12 mouse cellular contexts compared by ENCODE assay signal in genomic region chr8:111992703-111993039, GRCm38 (mm10). TPM values are rescaled to one million over a fixed set of nuclear protein-coding genes. Genes with fewer than 3 reads are reported as not detected.
DNase-seq lines count a peak whose midpoint lies in the region; ATAC-seq lines count a peak whose summit lies in the region.
"Had no signal": no experiment of that assay in that cellular context is flagged by ENCODE, and none has a peak within 500 bp of the region (broad histone marks: within the 10 kb centered on the region; RNA-seq: fewer than 3 reads in every experiment).

No protein-coding gene starts in this region.

- no peak overlapping the region for H3K9ac ChIP-seq in kidney, embryonic 15.5 days
- H3K9ac ChIP-seq in embryonic facial prominence, embryonic 14.5 days (ENCODE audit: low read depth, low read length), result no peak overlapping the region
- H3K9ac ChIP-seq in hindbrain, embryonic 15.5 days, result no peak overlapping the region
- no peak overlapping the region for H3K9ac ChIP-seq in midbrain, embryonic 15.5 days

- DNase-seq in kidney, adult 9 months, result no peak
- DNase-seq in embryonic facial prominence, embryonic 14.5 days (ENCODE audit: low spot score), result no peak
- DNase-seq in gastrocnemius, adult 18-20 months (ENCODE audit: low spot score), result no peak
- DNase-seq in cerebellum, adult 18-20 months, result no peak
- no peak for DNase-seq in kidney, postnatal 14 days

- H3K36me3 ChIP-seq in kidney, embryonic 15.5 days, result peaks cover 73% of the 10 kb centered on the region
- peaks cover 64% of the 10 kb centered on the region for H3K36me3 ChIP-seq in embryonic facial prominence, embryonic 14.5 days (ENCODE audit: control insufficient read depth, insufficient read depth, low read length)
- H3K36me3 ChIP-seq in hindbrain, embryonic 15.5 days, result peaks cover 48% of the 10 kb centered on the region
- peaks cover 29% of the 10 kb centered on the region for H3K36me3 ChIP-seq in midbrain, embryonic 15.5 days (replicated peaks)

- peak overlapping the region; percentile 78; the same call in 1 of the 2 replicates for H3K4me2 ChIP-seq in kidney, embryonic 15.5 days
- H3K4me2 ChIP-seq in embryonic facial prominence, embryonic 14.5 days (ENCODE audit: low read depth, low read length), result 0 out of 2 replicates have a peak overlapping the region, but pooled peaks have one; percentile 65
- H3K4me2 ChIP-seq in hindbrain, embryonic 15.5 days, result peak overlapping the region; percentile 85
- H3K4me2 ChIP-seq in midbrain, embryonic 15.5 days, result peak overlapping the region; percentile 76; the same call in 1 of the 2 replicates

- H3K27me3 ChIP-seq in kidney, embryonic 15.5 days, result no peaks in the 10 kb centered on the region
- no peaks in the 10 kb centered on the region for H3K27me3 ChIP-seq in embryonic facial prominence, embryonic 14.5 days (replicated peaks; ENCODE audit: control insufficient read depth, insufficient read depth, low read length)
- no peaks in the 10 kb centered on the region for H3K27me3 ChIP-seq in hindbrain, embryonic 15.5 days
- no peaks in the 10 kb centered on the region for H3K27me3 ChIP-seq in midbrain, embryonic 15.5 days (replicated peaks)

- no peaks in the 10 kb centered on the region for H3K9me3 ChIP-seq in kidney, embryonic 15.5 days (replicated peaks)
- H3K9me3 ChIP-seq in embryonic facial prominence, embryonic 14.5 days (ENCODE audit: control insufficient read depth, low read length), result no peaks in the 10 kb centered on the region
- H3K9me3 ChIP-seq in hindbrain, embryonic 15.5 days, result no peaks in the 10 kb centered on the region
- no peaks in the 10 kb centered on the region for H3K9me3 ChIP-seq in midbrain, embryonic 15.5 days

- WGBS in kidney, embryonic 15.5 days, result 75% methylated on average over 3 of the region's 3 CpGs
- 76% methylated on average over 3 of the region's 3 CpGs for WGBS in embryonic facial prominence, embryonic 14.5 days
- WGBS in hindbrain, embryonic 15.5 days, result 71% methylated on average over 3 of the region's 3 CpGs
- 77% methylated on average over 3 of the region's 3 CpGs for WGBS in midbrain, embryonic 15.5 days

- H3K4me1 ChIP-seq in kidney, embryonic 15.5 days, result peaks cover 7% of the 10 kb centered on the region
- H3K4me1 ChIP-seq in embryonic facial prominence, embryonic 14.5 days (ENCODE audit: control insufficient read depth, insufficient read depth, low read length), result no peaks in the 10 kb centered on the region
- peaks cover 8% of the 10 kb centered on the region for H3K4me1 ChIP-seq in hindbrain, embryonic 15.5 days (replicated peaks)
- peaks cover 8% of the 10 kb centered on the region for H3K4me1 ChIP-seq in midbrain, embryonic 15.5 days

- no peak overlapping the region for H3K27ac ChIP-seq in kidney, embryonic 15.5 days
- H3K27ac ChIP-seq in embryonic facial prominence, embryonic 14.5 days (replicated peaks; ENCODE audit: low read depth, low read length), result no peak overlapping the region
- no peak overlapping the region for H3K27ac ChIP-seq in hindbrain, embryonic 15.5 days (replicated peaks)
- no peak overlapping the region for H3K27ac ChIP-seq in midbrain, embryonic 15.5 days

- peak overlapping the region; percentile 85 for H3K4me3 ChIP-seq in kidney, embryonic 15.5 days (replicated peaks)
- H3K4me3 ChIP-seq in embryonic facial prominence, embryonic 14.5 days (ENCODE audit: low read depth, low read length), result no peak overlapping the region; the same call in 1 of the 2 replicates
- peak overlapping the region; percentile 89; the same call in 1 of the 2 replicates for H3K4me3 ChIP-seq in hindbrain, embryonic 15.5 days
- H3K4me3 ChIP-seq in midbrain, embryonic 15.5 days, result peak overlapping the region; percentile 89

- ATAC-seq in kidney, embryonic 15.5 days (replicated peaks; ENCODE audit: low FRiP score), result no peak
- ATAC-seq in embryonic facial prominence, embryonic 14.5 days (ENCODE audit: low read depth), result no peak
- no peak for ATAC-seq in hindbrain, embryonic 15.5 days (ENCODE audit: low FRiP score, low read depth)
- ATAC-seq in midbrain, embryonic 15.5 days (replicated peaks), result peak; percentile 11; the same call in 1 of the 2 replicates

RNA-seq across cellular contexts. Expression of gene Adat1, which starts 0.6 kb away (rescaled TPM):
- 11.2 and 12.1 TPM in 2 replicates for polyA plus RNA-seq in kidney, embryonic 15.5 days (2015; fragmentation: Nextera tagmentation; extraction: Ambion mirVana)
- 4.9 and 6.4 TPM in 2 replicates for polyA plus RNA-seq in embryonic facial prominence, embryonic 14.5 days (2014; fragmentation: Nextera tagmentation; extraction: Ambion mirVana)
- polyA plus RNA-seq in hindbrain, embryonic 15.5 days (2015; fragmentation: Nextera tagmentation; extraction: Ambion mirVana), result 7.8 and 8.0 TPM in 2 replicates
- 8.7 and 8.9 TPM in 2 replicates for polyA plus RNA-seq in midbrain, embryonic 15.5 days (2015; fragmentation: Nextera tagmentation; extraction: Ambion mirVana)
- total RNA-seq in gastrocnemius, adult 18-20 months (2021), result 1 to 10 TPM; 1.6 to 2.1 TPM

RNA-seq across cellular contexts. Expression of gene Kars, which starts 18.5 kb away (rescaled TPM):
- 209 and 219 TPM in 2 replicates for polyA plus RNA-seq in kidney, embryonic 15.5 days (2015; fragmentation: Nextera tagmentation; extraction: Ambion mirVana)
- 192 and 207 TPM in 2 replicates for polyA plus RNA-seq in embryonic facial prominence, embryonic 14.5 days (2014; fragmentation: Nextera tagmentation; extraction: Ambion mirVana)
- polyA plus RNA-seq in hindbrain, embryonic 15.5 days (2015; fragmentation: Nextera tagmentation; extraction: Ambion mirVana), result 158 and 168 TPM in 2 replicates
- 157 TPM in 2 replicates for polyA plus RNA-seq in midbrain, embryonic 15.5 days (2015; fragmentation: Nextera tagmentation; extraction: Ambion mirVana)
- 100 to 1,000 TPM; 135 TPM for total RNA-seq in gastrocnemius, adult 18-20 months (2021)

RNA-seq across cellular contexts. Expression of gene Terf2ip, which starts 18.5 kb away (rescaled TPM):
- 23.9 and 27.6 TPM in 2 replicates for polyA plus RNA-seq in kidney, embryonic 15.5 days (2015; fragmentation: Nextera tagmentation; extraction: Ambion mirVana)
- 16.4 TPM in 2 replicates for polyA plus RNA-seq in embryonic facial prominence, embryonic 14.5 days (2014; fragmentation: Nextera tagmentation; extraction: Ambion mirVana)
- polyA plus RNA-seq in hindbrain, embryonic 15.5 days (2015; fragmentation: Nextera tagmentation; extraction: Ambion mirVana), result 63.9 and 68.4 TPM in 2 replicates
- polyA plus RNA-seq in midbrain, embryonic 15.5 days (2015; fragmentation: Nextera tagmentation; extraction: Ambion mirVana), result 70.0 and 72.1 TPM in 2 replicates
- 10 to 100 TPM in 1 of 2 experiments, 1 to 10 TPM in 1; 9.5 to 10.0 TPM for total RNA-seq in gastrocnemius, adult 18-20 months (2021)

RNA-seq across cellular contexts. Expression of gene Gm6793, which starts 22.2 kb away (rescaled TPM):
- polyA plus RNA-seq in kidney, embryonic 15.5 days (2015; fragmentation: Nextera tagmentation; extraction: Ambion mirVana), result 0.12 and 0.73 TPM in 2 replicates
- 0.54 and 0.57 TPM in 2 replicates for polyA plus RNA-seq in embryonic facial prominence, embryonic 14.5 days (2014; fragmentation: Nextera tagmentation; extraction: Ambion mirVana)
- 0.69 and 0.79 TPM in 2 replicates for polyA plus RNA-seq in hindbrain, embryonic 15.5 days (2015; fragmentation: Nextera tagmentation; extraction: Ambion mirVana)
- polyA plus RNA-seq in midbrain, embryonic 15.5 days (2015; fragmentation: Nextera tagmentation; extraction: Ambion mirVana), result 1.0 and 1.4 TPM in 2 replicates
- total RNA-seq in gastrocnemius, adult 18-20 months (2021), result not detected
- total RNA-seq: adrenal gland, postnatal 4 days; ES-E14; gastrocnemius, adult 8-10 months; liver, adult 2 months had no signal
- polyA plus RNA-seq: liver, adult 2 months had no signal

RNA-seq across cellular contexts. Expression of gene Gabarapl2, which starts 52.2 kb away (rescaled TPM):
- polyA plus RNA-seq in kidney, embryonic 15.5 days (2015; fragmentation: Nextera tagmentation; extraction: Ambion mirVana), result 194 and 198 TPM in 2 replicates
- 168 and 182 TPM in 2 replicates for polyA plus RNA-seq in embryonic facial prominence, embryonic 14.5 days (2014; fragmentation: Nextera tagmentation; extraction: Ambion mirVana)
- polyA plus RNA-seq in hindbrain, embryonic 15.5 days (2015; fragmentation: Nextera tagmentation; extraction: Ambion mirVana), result 431 and 452 TPM in 2 replicates
- 430 and 438 TPM in 2 replicates for polyA plus RNA-seq in midbrain, embryonic 15.5 days (2015; fragmentation: Nextera tagmentation; extraction: Ambion mirVana)
- 100 to 1,000 TPM in 1 of 2 experiments, 10 to 100 TPM in 1; 91.4 to 110 TPM for total RNA-seq in gastrocnemius, adult 18-20 months (2021)
